Mouse (Mus musculus): ENCODE data around the gene Papln.

The Papln gene

GRCm38 (mm10) chr12:83789781-83790140, 26.3 kb downstream of the Papln start:
- no peak for TF ChIP-seq CTCF (conservative IDR thresholded peaks at IDR 0.05; ENCODE audit: low read length)
- no peak for TF ChIP-seq POU5F1 (IDR thresholded peaks at IDR 0.05; ENCODE audit: borderline replicate concordance, low read length)
- no peak for TF ChIP-seq NANOG (IDR thresholded peaks at IDR 0.05; ENCODE audit: borderline replicate concordance, low read length)
- H3K27me3 ChIP-seq (ENCODE audit: insufficient read depth, low read length), result no peaks in the 10 kb centered on the region

GRCm38 (mm10) chr12:83790749-83791148, 27.3 kb downstream of the Papln start:
- Histone ChIP-seq H3K27me3 (ENCODE audit: insufficient read depth, low read length) (no peaks in the 10 kb centered on the region), H3K9me3 (ENCODE audit: low read length) (no peaks in the 10 kb centered on the region), H3K4me1 (replicated peaks; ENCODE audit: low read depth, low read length) (peaks cover 3% of the 10 kb centered on the region; the same call in 1 of the 2 replicates), H3K36me3 (ENCODE audit: insufficient read depth, low read length) (peaks cover 18% of the 10 kb centered on the region), H3K4me3 (replicated peaks; ENCODE audit: low read length) (no peak overlapping the region)
- TF ChIP-seq CTCF (conservative IDR thresholded peaks at IDR 0.05; ENCODE audit: low read length) (no peak), NANOG (IDR thresholded peaks at IDR 0.05; ENCODE audit: borderline replicate concordance, low read length) (no peak), POU5F1 (IDR thresholded peaks at IDR 0.05; ENCODE audit: borderline replicate concordance, low read length) (no peak)

More at GRCm38 (mm10) chr12:83789781-83790140, 26.3 kb downstream of the Papln start:
- H3K4me3 ChIP-seq (replicated peaks; ENCODE audit: low read length), result no peak overlapping the region
- H3K9me3 ChIP-seq (ENCODE audit: low read length), result no peaks in the 10 kb centered on the region
- no peaks in the 10 kb centered on the region for H3K4me1 ChIP-seq (replicated peaks; ENCODE audit: low read depth, low read length)
- 0 out of 2 replicates have a peak, but pooled peaks cover 9% of the 10 kb centered on the region for H3K36me3 ChIP-seq (ENCODE audit: insufficient read depth, low read length)

- H3K9me3 ChIP-seq (ENCODE audit: low read length), result no peaks in the 10 kb centered on the region
- H3K4me1 ChIP-seq (replicated peaks; ENCODE audit: low read depth, low read length), result peaks cover 5% of the 10 kb centered on the region; the same call in 1 of the 2 replicates
- TF ChIP-seq NANOG (IDR thresholded peaks at IDR 0.05; ENCODE audit: borderline replicate concordance, low read length) (no peak), POU5F1 (IDR thresholded peaks at IDR 0.05; ENCODE audit: borderline replicate concordance, low read length) (no peak), CTCF (conservative IDR thresholded peaks at IDR 0.05; ENCODE audit: low read length) (no peak)
- no peaks in the 10 kb centered on the region for H3K27me3 ChIP-seq (ENCODE audit: insufficient read depth, low read length)
- peaks cover 20% of the 10 kb centered on the region for H3K36me3 ChIP-seq (ENCODE audit: insufficient read depth, low read length)
- no peak overlapping the region for H3K4me3 ChIP-seq (replicated peaks; ENCODE audit: low read length)
These were observed 28.3 kb downstream of the Papln start for GRCm38 (mm10) chr12:83791737-83792136.

GRCm38 (mm10) chr12:83792706-83793410, 29.4 kb downstream of the Papln start:
- no peaks in the 10 kb centered on the region for H3K9me3 ChIP-seq (ENCODE audit: low read length)
- no peak for TF ChIP-seq NANOG (IDR thresholded peaks at IDR 0.05; ENCODE audit: borderline replicate concordance, low read length)
- TF ChIP-seq CTCF (conservative IDR thresholded peaks at IDR 0.05; ENCODE audit: low read length), result no peak
- no peak for TF ChIP-seq POU5F1 (IDR thresholded peaks at IDR 0.05; ENCODE audit: borderline replicate concordance, low read length)
- H3K36me3 ChIP-seq (ENCODE audit: insufficient read depth, low read length), result peaks cover 26% of the 10 kb centered on the region
- no peaks in the 10 kb centered on the region for H3K27me3 ChIP-seq (ENCODE audit: insufficient read depth, low read length)
- peaks cover 5% of the 10 kb centered on the region; the same call in 1 of the 2 replicates for H3K4me1 ChIP-seq (replicated peaks; ENCODE audit: low read depth, low read length)
- H3K4me3 ChIP-seq (replicated peaks; ENCODE audit: low read length), result no peak overlapping the region

GRCm38 (mm10) chr12:83795051-83795450, 31.6 kb downstream of the Papln start:
- H3K4me3 ChIP-seq (replicated peaks; ENCODE audit: low read length), result no peak overlapping the region
- peaks cover 5% of the 10 kb centered on the region; the same call in 1 of the 2 replicates for H3K4me1 ChIP-seq (replicated peaks; ENCODE audit: low read depth, low read length)
- TF ChIP-seq POU5F1 (IDR thresholded peaks at IDR 0.05; ENCODE audit: borderline replicate concordance, low read length) (no peak), NANOG (IDR thresholded peaks at IDR 0.05; ENCODE audit: borderline replicate concordance, low read length) (no peak), CTCF (conservative IDR thresholded peaks at IDR 0.05; ENCODE audit: low read length) (no peak)
- peaks cover 45% of the 10 kb centered on the region for H3K36me3 ChIP-seq (ENCODE audit: insufficient read depth, low read length)
- H3K27me3 ChIP-seq (ENCODE audit: insufficient read depth, low read length), result no peaks in the 10 kb centered on the region
- no peaks in the 10 kb centered on the region for H3K9me3 ChIP-seq (ENCODE audit: low read length)

- TF ChIP-seq POU5F1 (IDR thresholded peaks at IDR 0.05; ENCODE audit: borderline replicate concordance, low read length), result no peak
- no peak for TF ChIP-seq NANOG (IDR thresholded peaks at IDR 0.05; ENCODE audit: borderline replicate concordance, low read length)
- no peak for TF ChIP-seq CTCF (conservative IDR thresholded peaks at IDR 0.05; ENCODE audit: low read length)
- H3K9me3 ChIP-seq (ENCODE audit: low read length), result no peaks in the 10 kb centered on the region
- peaks cover 51% of the 10 kb centered on the region for H3K36me3 ChIP-seq (ENCODE audit: insufficient read depth, low read length)
- no peak overlapping the region for H3K4me3 ChIP-seq (replicated peaks; ENCODE audit: low read length)
- peaks cover 5% of the 10 kb centered on the region; the same call in 1 of the 2 replicates for H3K4me1 ChIP-seq (replicated peaks; ENCODE audit: low read depth, low read length)
- no peaks in the 10 kb centered on the region for H3K27me3 ChIP-seq (ENCODE audit: insufficient read depth, low read length)
These were observed 32.2 kb downstream of the Papln start for GRCm38 (mm10) chr12:83795586-83795985.

- H3K27me3 ChIP-seq (ENCODE audit: insufficient read depth, low read length), result no peaks in the 10 kb centered on the region
- no peak for TF ChIP-seq NANOG (IDR thresholded peaks at IDR 0.05; ENCODE audit: borderline replicate concordance, low read length)
- TF ChIP-seq CTCF (conservative IDR thresholded peaks at IDR 0.05; ENCODE audit: low read length), result no peak
- TF ChIP-seq POU5F1 (IDR thresholded peaks at IDR 0.05; ENCODE audit: borderline replicate concordance, low read length), result no peak
- H3K36me3 ChIP-seq (ENCODE audit: insufficient read depth, low read length), result peaks cover 57% of the 10 kb centered on the region
- no peak overlapping the region for H3K4me3 ChIP-seq (replicated peaks; ENCODE audit: low read length)
- peaks cover 5% of the 10 kb centered on the region; the same call in 1 of the 2 replicates for H3K4me1 ChIP-seq (replicated peaks; ENCODE audit: low read depth, low read length)
- H3K9me3 ChIP-seq (ENCODE audit: low read length), result no peaks in the 10 kb centered on the region
These were observed 34.9 kb downstream of the Papln start for GRCm38 (mm10) chr12:83798313-83798712.

GRCm38 (mm10) chr12:83800943-83801342, 37.5 kb downstream of the Papln start:
- no peak for TF ChIP-seq POU5F1 (IDR thresholded peaks at IDR 0.05; ENCODE audit: borderline replicate concordance, low read length)
- no peak for TF ChIP-seq CTCF (conservative IDR thresholded peaks at IDR 0.05; ENCODE audit: low read length)
- TF ChIP-seq NANOG (IDR thresholded peaks at IDR 0.05; ENCODE audit: borderline replicate concordance, low read length), result no peak
- 0 out of 2 replicates have a peak, but pooled peaks cover under 1% of the 10 kb centered on the region for H3K4me1 ChIP-seq (replicated peaks; ENCODE audit: low read depth, low read length)
- H3K9me3 ChIP-seq (ENCODE audit: low read length), result no peaks in the 10 kb centered on the region
- H3K4me3 ChIP-seq (replicated peaks; ENCODE audit: low read length), result no peak overlapping the region
- no peaks in the 10 kb centered on the region for H3K27me3 ChIP-seq (ENCODE audit: insufficient read depth, low read length)
- H3K36me3 ChIP-seq (ENCODE audit: insufficient read depth, low read length), result peaks cover 71% of the 10 kb centered on the region
